Mouse (Mus musculus): ENCODE results near the gene Gm20388. TPM values are rescaled to one million over a fixed set of nuclear protein-coding genes. Genes with fewer than 3 reads are reported as not detected.

The Gm20388 gene
- total RNA-seq, 2 experiments from 2014 or later, result 2.2 to 7.6 TPM

GRCm38 (mm10) chr8:120630031-120630430 is 719.4 kb downstream of the Gm20388 start:
- no peak for TF ChIP-seq CTCF (conservative IDR thresholded peaks at IDR 0.05)
- Histone ChIP-seq H3K4me3 (no peak overlapping the region), H3K27ac (peak overlapping the region; percentile 78; the same call in 1 of the 2 replicates)
- DNase-seq (ENCODE audit: low spot score in 2 of 2), result no peak

GRCm38 (mm10) chr8:120630848-120631247 is 720.2 kb downstream of the Gm20388 start:
- no peak for TF ChIP-seq CTCF (conservative IDR thresholded peaks at IDR 0.05)
- H3K27ac ChIP-seq, result peak overlapping the region; percentile 78

GRCm38 (mm10) chr8:120631441-120632375 is 721.1 kb downstream of the Gm20388 start:
- DNase-seq (ENCODE audit: low spot score in 2 of 2), result peak in 1 of 2 experiments; percentile 38
- TF ChIP-seq CTCF (conservative IDR thresholded peaks at IDR 0.05), result no peak
- Histone ChIP-seq H3K27ac (peak overlapping the region; percentile 78), H3K4me3 (no peak overlapping the region)

More at GRCm38 (mm10) chr8:120630848-120631247, 720.2 kb downstream of the Gm20388 start:
- no peak for DNase-seq (ENCODE audit: low spot score in 2 of 2)
- H3K4me3 ChIP-seq, result no peak overlapping the region

- no peak for TF ChIP-seq CTCF (conservative IDR thresholded peaks at IDR 0.05)
- no peak for DNase-seq (ENCODE audit: low spot score in 2 of 2)
- Histone ChIP-seq H3K27ac (peak overlapping the region; percentile 82), H3K4me3 (peak overlapping the region; percentile 66)
Measured at GRCm38 (mm10) chr8:120632969-120633664, 722.5 kb downstream of the Gm20388 start.

GRCm38 (mm10) chr8:120633665-120634271 is 723.1 kb downstream of the Gm20388 start:
- H3K27ac ChIP-seq, result peak overlapping the region; percentile 82
- peak overlapping the region; percentile 66 for H3K4me3 ChIP-seq
- TF ChIP-seq CTCF (conservative IDR thresholded peaks at IDR 0.05), result no peak
- DNase-seq (ENCODE audit: low spot score in 2 of 2), result no peak

- H3K4me3 ChIP-seq, result peak overlapping the region; percentile 66
- TF ChIP-seq CTCF (conservative IDR thresholded peaks at IDR 0.05), result no peak
- peak; percentile 46 for DNase-seq (ENCODE audit: low spot score in 2 of 2)
- peak overlapping the region; percentile 82 for H3K27ac ChIP-seq
Measured at GRCm38 (mm10) chr8:120634329-120634839, 723.7 kb downstream of the Gm20388 start.

GRCm38 (mm10) chr8:120641245-120641644 is 730.6 kb downstream of the Gm20388 start:
- no peak for TF ChIP-seq CTCF (conservative IDR thresholded peaks at IDR 0.05)
- DNase-seq (ENCODE audit: low spot score in 2 of 2), result no peak
- Histone ChIP-seq H3K4me3 (no peak overlapping the region), H3K27ac (no peak overlapping the region)

GRCm38 (mm10) chr8:120642031-120642662 is 731.5 kb downstream of the Gm20388 start:
- no peak for DNase-seq (ENCODE audit: low spot score in 2 of 2)
- Histone ChIP-seq H3K4me3 (no peak overlapping the region), H3K27ac (no peak overlapping the region)
- peak; percentile 32 for TF ChIP-seq CTCF (conservative IDR thresholded peaks at IDR 0.05)

- Histone ChIP-seq H3K27ac (peak overlapping the region; percentile 75), H3K4me3 (no peak overlapping the region)
- DNase-seq (ENCODE audit: low spot score in 2 of 2), result peak; percentile 81 to 82
- TF ChIP-seq CTCF (conservative IDR thresholded peaks at IDR 0.05), result no peak
Measured at GRCm38 (mm10) chr8:120644663-120645062, 734.0 kb downstream of the Gm20388 start.

- TF ChIP-seq CTCF (conservative IDR thresholded peaks at IDR 0.05), result no peak
- Histone ChIP-seq H3K4me3 (no peak within 1 kb of the TSS), H3K27ac (no peak within 1 kb of the TSS)
- DNase-seq (ENCODE audit: low spot score in 2 of 2), result no peak
Measured at GRCm38 (mm10) chr8:120647532-120647931, 736.9 kb downstream of the Gm20388 start, which contains the start of gene 1190005I06Rik. Gene 1190005I06Rik, minus strand, starts transcription at chr8:120647632.

GRCm38 (mm10) chr8:120656322-120657052 is 745.8 kb downstream of the Gm20388 start:
- Histone ChIP-seq H3K4me3 (no peak overlapping the region), H3K27ac (peak overlapping the region; percentile 72)
- TF ChIP-seq CTCF (conservative IDR thresholded peaks at IDR 0.05), result no peak
- DNase-seq (ENCODE audit: low spot score in 2 of 2), result no peak
